Mouse (Mus musculus) embryonic facial prominence, embryonic 13.5 days (tissue): ENCODE measurements around the gene Gpn2. TPM values are rescaled to one million over a fixed set of nuclear protein-coding genes. Genes with fewer than 3 reads are reported as not detected.
A peak's percentile ranks its signal among the peaks of the same experiment; 100 is the strongest.

Source experiments
- ATAC-seq: fragments of 200-750 bp; cut with Nextera tagmentation; 2 replicates; pipeline ENCODE4 v1.8.0; 2017; ENCODE audit warnings: low read depth; ENCODE audit not compliant: insufficient number of reproducible peaks, insufficient read depth, low FRiP score, low TSS enrichment
- H3K27ac ChIP-seq: fragments of 300-500 bp; sonication (generic); 2 replicates; pipeline ENCODE4 v1.5.1; 2015; ENCODE audit warnings: moderate library complexity, mild to moderate bottlenecking, inconsistent platforms
- H3K27me3 ChIP-seq: fragments of 300-500 bp; sonication (generic); 2 replicates; pipeline ENCODE4 v1.6.1; 2015; ENCODE audit warnings: mild to moderate bottlenecking, inconsistent platforms
- H3K36me3 ChIP-seq: fragments of 300-500 bp; sonication (generic); 2 replicates; pipeline ENCODE4 v1.6.1; 2015; ENCODE audit warnings: mild to moderate bottlenecking, inconsistent platforms
- H3K4me1 ChIP-seq: fragments of 300-500 bp; sonication (generic); 2 replicates; pipeline ENCODE4 v1.6.1; 2015; ENCODE audit warnings: inconsistent platforms
- H3K4me2 ChIP-seq: fragments of 300-500 bp; sonication (generic); 2 replicates; pipeline ENCODE4 v1.6.1; 2015; ENCODE audit warnings: moderate library complexity, mild to moderate bottlenecking, inconsistent platforms
- H3K4me3 ChIP-seq: fragments of 300-500 bp; sonication (generic); 2 replicates; pipeline ENCODE4 v1.5.1; 2015; ENCODE audit warnings: mild to moderate bottlenecking, inconsistent platforms
- H3K9ac ChIP-seq: fragments of 300-500 bp; sonication (generic); 2 replicates; pipeline ENCODE4 v1.6.1; 2015; ENCODE audit warnings: mild to moderate bottlenecking, inconsistent platforms
- H3K9me3 ChIP-seq: fragments of 300-500 bp; sonication (generic); 2 replicates; pipeline ENCODE4 v1.6.1; 2016; ENCODE audit warnings: inconsistent platforms
- WGBS: fragments of 180-500 bp; shearing (Covaris S2); methylation state at CpG from one replicate; pipeline ENCODE4 v1.1.7; 2015; ENCODE audit warnings: mixed read lengths; 5-methylcytosine and 5-hydroxymethylcytosine counted together
- polyA plus RNA-seq: library from polyadenylated mRNA; unstranded; fragments of >200 nt; fragmentation: Nextera tagmentation; extraction: Ambion mirVana; gene quantifications from 2 replicates; pipeline ENCODE4 v1.2.1, GENCODE M21; 2015

The Gpn2 gene
- polyA plus RNA-seq, 1 experiment from 2014 or later = 21.2 TPM

GRCm38 (mm10) chr4:133598616-133599015 is 14.5 kb downstream of the Gpn2 start:
- Histone ChIP-seq H3K9ac (no peak overlapping the region), H3K27ac (peak overlapping the region; percentile 84), H3K27me3 (peaks cover 55% of the 10 kb centered on the region), H3K4me2 (no peak overlapping the region), H3K4me3 (no peak overlapping the region; the same call in 1 of the 2 replicates), H3K4me1 (peaks cover 26% of the 10 kb centered on the region), H3K9me3 (no peaks in the 10 kb centered on the region), H3K36me3 (peaks cover 2% of the 10 kb centered on the region; the same call in 1 of the 2 replicates)
- 38% methylated on average over 4 of the region's 4 CpGs for WGBS
- ATAC-seq = no peak

DNA sequence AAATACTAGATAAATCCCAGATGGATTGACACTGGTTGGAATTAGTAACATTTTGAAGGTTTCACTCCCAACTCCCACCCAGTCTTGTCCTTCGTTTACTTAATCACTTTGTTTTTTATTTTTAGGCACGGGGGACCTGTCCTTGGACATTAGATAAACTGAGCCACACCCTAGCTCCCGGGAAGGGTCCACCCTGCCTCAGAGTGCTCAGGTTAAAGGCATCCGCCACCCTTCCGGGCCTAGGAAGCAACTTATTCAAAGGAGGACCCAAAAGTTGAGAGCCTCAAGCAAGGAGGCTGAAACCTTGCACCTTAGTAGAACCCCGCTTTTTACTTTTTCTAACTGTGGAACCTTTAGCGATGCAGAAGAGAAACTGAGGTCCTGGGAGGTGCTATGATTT is 15.0 kb downstream of the Gpn2 start:
- Histone ChIP-seq H3K27ac (peak overlapping the region; percentile 84), H3K4me1 (peaks cover 26% of the 10 kb centered on the region), H3K36me3 (peaks cover 7% of the 10 kb centered on the region), H3K4me2 (peak overlapping the region; percentile 80), H3K9me3 (no peaks in the 10 kb centered on the region), H3K4me3 (peak overlapping the region; percentile 56), H3K27me3 (peaks cover 55% of the 10 kb centered on the region), H3K9ac (peak overlapping the region; percentile 71)
- WGBS = 14% methylated on average over 7 of the region's 7 CpGs
- ATAC-seq = no peak

- Histone ChIP-seq H3K4me3 (peak overlapping the region; percentile 56), H3K4me1 (peaks cover 26% of the 10 kb centered on the region), H3K27ac (peak overlapping the region; percentile 84), H3K27me3 (peaks cover 55% of the 10 kb centered on the region), H3K9me3 (no peaks in the 10 kb centered on the region), H3K4me2 (peak overlapping the region; percentile 80), H3K9ac (peak overlapping the region; percentile 71), H3K36me3 (peaks cover 9% of the 10 kb centered on the region)
- ATAC-seq = peak; percentile 87
- under 1% methylated on average over 50 of the region's 50 CpGs for WGBS
Measured at GRCm38 (mm10) chr4:133599571-133600073, 15.5 kb downstream of the Gpn2 start.

DNA sequence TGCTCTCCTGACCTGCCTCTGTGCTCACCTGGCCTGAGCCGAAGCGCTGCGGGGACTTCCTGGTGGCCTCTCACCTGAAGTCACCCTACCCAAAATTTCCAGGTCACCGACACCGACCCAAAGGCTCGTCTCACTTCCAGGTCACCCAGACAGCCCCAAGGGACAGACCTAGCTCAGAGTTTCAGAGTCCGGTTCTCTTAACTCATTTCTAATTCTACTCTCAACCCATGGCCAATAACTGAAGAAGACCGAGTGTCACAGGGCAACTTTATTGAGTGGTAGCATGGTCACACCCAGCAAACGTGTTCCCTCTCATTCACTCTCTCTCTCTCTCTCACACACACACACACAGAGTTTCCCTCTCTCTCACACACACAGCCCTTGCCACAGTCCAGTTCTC is 16.1 kb downstream of the Gpn2 start:
- peak overlapping the region; percentile 56 for H3K4me3 ChIP-seq
- H3K4me2 ChIP-seq = peak overlapping the region; percentile 80
- no peaks in the 10 kb centered on the region for H3K9me3 ChIP-seq
- WGBS = 13% methylated on average over 9 of the region's 9 CpGs
- ATAC-seq = no peak
- H3K9ac ChIP-seq = peak overlapping the region; percentile 71
- H3K27ac ChIP-seq = peak overlapping the region; percentile 84
- peaks cover 16% of the 10 kb centered on the region for H3K36me3 ChIP-seq
- peaks cover 55% of the 10 kb centered on the region for H3K27me3 ChIP-seq
- peaks cover 26% of the 10 kb centered on the region for H3K4me1 ChIP-seq

DNA sequence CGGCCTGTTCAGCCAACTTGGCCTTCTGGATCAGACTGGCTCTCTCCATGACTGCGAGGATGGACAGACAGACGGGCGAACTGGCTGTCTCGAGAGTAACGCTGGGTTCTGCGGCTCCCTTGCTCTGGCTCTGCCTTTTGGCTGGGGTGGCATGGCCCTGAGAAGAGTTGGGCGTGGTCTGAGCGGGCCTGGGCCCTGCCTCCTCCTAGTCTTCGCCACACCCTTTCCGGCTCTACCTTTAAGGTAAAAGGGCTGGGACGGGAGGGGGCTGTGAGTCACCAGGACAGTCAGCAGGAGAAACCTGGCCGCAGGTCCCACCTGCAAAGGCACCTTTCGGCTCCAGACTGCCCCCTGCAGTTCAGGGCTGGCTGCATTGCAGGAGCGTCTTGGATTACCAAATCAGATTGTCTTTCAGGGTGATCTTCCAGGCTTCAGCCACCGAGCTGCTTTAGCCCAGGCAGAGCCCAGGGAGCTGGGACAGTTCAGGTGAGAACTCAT is 17.6 kb downstream of the Gpn2 start, which contains the start of gene Sfn:
Gene Sfn (minus strand): TSS at position 448 of the 498 bp plus-strand sequence.
- no peak for ATAC-seq
- H3K4me1 ChIP-seq = peaks cover 38% of the 10 kb centered on the region
- H3K9me3 ChIP-seq = no peaks in the 10 kb centered on the region
- peaks cover 55% of the 10 kb centered on the region for H3K27me3 ChIP-seq
- WGBS = 3% methylated on average over 16 of the region's 16 CpGs
- H3K9ac ChIP-seq = peak within 1 kb of the TSS; percentile 54
- peak within 1 kb of the TSS; percentile 53 for H3K4me2 ChIP-seq
- H3K36me3 ChIP-seq = peaks cover 31% of the 10 kb centered on the region
- peak within 1 kb of the TSS; percentile 39; the same call in 1 of the 2 replicates for H3K27ac ChIP-seq
- peak within 1 kb of the TSS; percentile 56 for H3K4me3 ChIP-seq

GRCm38 (mm10) chr4:133603056-133603455 is 18.9 kb downstream of the Gpn2 start:
- H3K27ac ChIP-seq = 0 out of 2 replicates have a peak overlapping the region, but pooled peaks have one; percentile 56
- H3K4me2 ChIP-seq = no peak overlapping the region
- H3K9ac ChIP-seq = no peak overlapping the region
- WGBS = 90% methylated on average over 5 of the region's 5 CpGs
- no peak overlapping the region for H3K4me3 ChIP-seq
- H3K27me3 ChIP-seq = peaks cover 51% of the 10 kb centered on the region
- no peaks in the 10 kb centered on the region for H3K9me3 ChIP-seq
- peaks cover 41% of the 10 kb centered on the region for H3K4me1 ChIP-seq
- H3K36me3 ChIP-seq = peaks cover 41% of the 10 kb centered on the region
- no peak for ATAC-seq

GRCm38 (mm10) chr4:133604175-133604574 is 20.0 kb downstream of the Gpn2 start:
- Histone ChIP-seq H3K27me3 (peaks cover 40% of the 10 kb centered on the region), H3K4me3 (no peak overlapping the region), H3K4me1 (peaks cover 36% of the 10 kb centered on the region), H3K27ac (0 out of 2 replicates have a peak overlapping the region, but pooled peaks have one; percentile 12), H3K36me3 (peaks cover 48% of the 10 kb centered on the region), H3K9me3 (no peaks in the 10 kb centered on the region), H3K9ac (no peak overlapping the region), H3K4me2 (no peak overlapping the region)
- WGBS = 78% methylated on average over 7 of the region's 7 CpGs
- no peak for ATAC-seq

DNA sequence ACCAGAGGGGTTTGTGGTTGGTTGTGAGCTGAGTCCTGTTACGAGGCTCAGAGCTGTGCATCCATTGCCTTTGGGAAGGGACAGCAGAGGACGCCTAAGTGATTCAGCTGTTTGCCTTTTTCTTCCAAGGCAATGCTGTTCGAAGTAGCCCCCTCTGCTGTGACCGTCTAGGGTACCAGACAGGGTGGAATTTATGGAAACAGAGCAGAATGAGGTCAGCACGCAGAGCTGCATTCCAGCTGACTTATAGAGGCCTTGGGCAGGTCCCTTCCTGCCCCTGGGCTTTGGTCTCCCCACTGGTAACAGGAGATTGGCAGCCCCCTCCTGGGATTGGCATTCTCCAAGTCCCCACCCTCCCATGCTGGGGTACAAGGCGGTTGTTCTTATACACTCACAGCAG is 20.7 kb downstream of the Gpn2 start:
- ATAC-seq = no peak; the same call in 1 of the 2 replicates
- H3K27ac ChIP-seq = peak overlapping the region; percentile 88
- H3K27me3 ChIP-seq = peaks cover 35% of the 10 kb centered on the region
- H3K9me3 ChIP-seq = no peaks in the 10 kb centered on the region
- no peak overlapping the region for H3K4me3 ChIP-seq
- peaks cover 50% of the 10 kb centered on the region for H3K36me3 ChIP-seq
- no peak overlapping the region for H3K9ac ChIP-seq
- H3K4me2 ChIP-seq = no peak overlapping the region
- H3K4me1 ChIP-seq = peaks cover 32% of the 10 kb centered on the region
- 45% methylated on average over 6 of the region's 6 CpGs for WGBS

DNA sequence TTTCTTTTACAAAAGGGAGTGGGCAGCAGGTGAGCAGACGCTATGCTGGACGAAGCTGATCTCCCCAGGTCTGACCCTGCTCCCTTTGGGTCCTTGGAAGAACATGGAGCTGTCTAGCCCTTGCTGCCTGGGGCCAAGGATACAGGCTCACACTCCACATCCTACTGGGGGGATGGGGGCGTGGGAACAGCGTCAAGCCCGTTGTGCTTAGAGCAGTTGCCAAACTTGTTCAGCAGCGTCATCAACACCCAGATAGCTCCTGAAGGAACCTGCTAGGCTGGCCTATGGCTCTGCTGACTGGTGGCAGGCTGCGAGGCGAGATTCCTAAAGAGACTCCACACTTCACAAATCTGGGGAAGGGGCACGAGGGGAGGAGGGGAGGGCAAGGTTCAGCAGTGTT is 21.2 kb downstream of the Gpn2 start:
- Histone ChIP-seq H3K36me3 (peaks cover 55% of the 10 kb centered on the region), H3K9me3 (no peaks in the 10 kb centered on the region), H3K4me3 (no peak overlapping the region), H3K9ac (0 out of 2 replicates have a peak overlapping the region, but pooled peaks have one; percentile 2), H3K4me2 (no peak overlapping the region; the same call in 1 of the 2 replicates), H3K27ac (peak overlapping the region; percentile 88), H3K27me3 (peaks cover 30% of the 10 kb centered on the region), H3K4me1 (peaks cover 28% of the 10 kb centered on the region)
- 39% methylated on average over 9 of the region's 9 CpGs for WGBS
- ATAC-seq = peak; percentile 59

- peaks cover 74% of the 10 kb centered on the region for H3K36me3 ChIP-seq
Measured at GRCm38 (mm10) chr4:133607284-133607683, 23.1 kb downstream of the Gpn2 start.

GRCm38 (mm10) chr4:133609719-133610118 is 25.6 kb downstream of the Gpn2 start:
- peaks cover 15% of the 10 kb centered on the region; the same call in 1 of the 2 replicates for H3K4me1 ChIP-seq
- H3K27me3 ChIP-seq = no peaks in the 10 kb centered on the region
- H3K4me3 ChIP-seq = no peak overlapping the region
- no peaks in the 10 kb centered on the region; the same call in 1 of the 2 replicates for H3K9me3 ChIP-seq
- H3K27ac ChIP-seq = no peak overlapping the region
- H3K36me3 ChIP-seq = peaks cover 87% of the 10 kb centered on the region
- 18% methylated on average over 6 of the region's 6 CpGs for WGBS
- H3K9ac ChIP-seq = no peak overlapping the region
- no peak overlapping the region for H3K4me2 ChIP-seq
- 0 out of 2 replicates have a peak, but pooled peaks have one; percentile 32 for ATAC-seq

More at GRCm38 (mm10) chr4:133607284-133607683, 23.1 kb downstream of the Gpn2 start:
- no peaks in the 10 kb centered on the region for H3K9me3 ChIP-seq
- no peak overlapping the region for H3K4me2 ChIP-seq
- no peak overlapping the region for H3K4me3 ChIP-seq
- H3K4me1 ChIP-seq = peaks cover 19% of the 10 kb centered on the region; the same call in 1 of the 2 replicates
- WGBS = 66% methylated on average over 10 of the region's 10 CpGs
- no peak for ATAC-seq
- H3K27me3 ChIP-seq = peaks cover 11% of the 10 kb centered on the region
- H3K9ac ChIP-seq = 0 out of 2 replicates have a peak overlapping the region, but pooled peaks have one; percentile 11
- H3K27ac ChIP-seq = peak overlapping the region; percentile 88

DNA sequence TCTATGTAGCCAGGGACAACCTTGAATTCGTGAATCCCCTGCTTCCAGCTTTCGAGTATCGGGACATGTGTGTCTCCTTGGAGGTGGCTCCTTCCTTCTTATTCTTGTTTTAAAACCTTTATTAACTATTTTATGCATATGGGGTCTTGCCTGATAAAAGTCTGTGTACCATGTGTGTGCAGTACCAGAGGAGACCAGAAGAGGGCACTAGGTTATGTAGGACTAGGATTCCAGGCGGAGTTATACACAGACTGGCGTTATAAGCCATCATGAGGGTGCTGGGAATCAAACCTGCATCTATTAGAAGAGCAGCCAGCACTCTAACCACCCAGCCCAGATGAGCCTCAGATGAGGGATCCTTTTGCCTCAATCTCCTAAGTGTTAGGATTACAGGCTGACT is 27.7 kb downstream of the Gpn2 start:
- Histone ChIP-seq H3K9me3 (no peaks in the 10 kb centered on the region; the same call in 1 of the 2 replicates), H3K27ac (no peak overlapping the region), H3K9ac (no peak overlapping the region), H3K4me1 (0 out of 2 replicates have a peak, but pooled peaks cover 4% of the 10 kb centered on the region), H3K4me3 (no peak overlapping the region), H3K27me3 (no peaks in the 10 kb centered on the region), H3K36me3 (peaks cover 85% of the 10 kb centered on the region), H3K4me2 (no peak overlapping the region)
- 94% methylated on average over 5 of the region's 5 CpGs for WGBS
- ATAC-seq = no peak
